Mouse (Mus musculus) limb, embryonic 12.5 days (tissue): ENCODE results near the gene Cxcl14. TPM values are rescaled to one million over a fixed set of nuclear protein-coding genes. Genes with fewer than 3 reads are reported as not detected.

Experiments
- ATAC-seq: fragments of 200-750 bp; cut with Nextera tagmentation; 2 replicates; pipeline ENCODE4 v1.8.0; 2017; ENCODE audit warnings: low read depth, moderate TSS enrichment; ENCODE audit not compliant: insufficient number of reproducible peaks, insufficient read depth, low FRiP score, low TSS enrichment
- H3K27ac ChIP-seq: fragments of 300-500 bp; sonication (generic); 2 replicates; pipeline ENCODE4 v1.5.1; 2016; ENCODE audit warnings: mild to moderate bottlenecking, moderate library complexity
- H3K27me3 ChIP-seq: fragments of 300-500 bp; sonication (generic); 2 replicates; pipeline ENCODE4 v1.6.1; 2016; ENCODE audit warnings: mild to moderate bottlenecking, moderate library complexity
- H3K36me3 ChIP-seq: fragments of 300-500 bp; sonication (generic); 2 replicates; pipeline ENCODE4 v1.6.1; 2016; ENCODE audit warnings: mild to moderate bottlenecking, moderate library complexity
- H3K4me1 ChIP-seq: fragments of 300-500 bp; sonication (generic); replicated peaks from 2 replicates; pipeline ENCODE4 v1.6.1; 2016
- H3K4me2 ChIP-seq: fragments of 300-500 bp; sonication (generic); 2 replicates; pipeline ENCODE4 v1.6.1; 2016; ENCODE audit warnings: mild to moderate bottlenecking, moderate library complexity
- H3K4me3 ChIP-seq: fragments of 300-500 bp; sonication (generic); replicated peaks from 2 replicates; pipeline ENCODE4 v1.5.1; 2016; ENCODE audit warnings: mild to moderate bottlenecking
- H3K9ac ChIP-seq: fragments of 300-500 bp; sonication (generic); replicated peaks from 2 replicates; pipeline ENCODE4 v1.6.1; 2016; ENCODE audit warnings: mild to moderate bottlenecking, moderate library complexity
- H3K9me3 ChIP-seq: fragments of 300-500 bp; sonication (generic); 2 replicates; pipeline ENCODE4 v1.6.1; 2016; ENCODE audit warnings: mild to moderate bottlenecking, moderate library complexity
- WGBS: fragments of 180-500 bp; shearing (Covaris S2); methylation state at CpG from one replicate; pipeline ENCODE4 v1.1.7; 2016; 5-methylcytosine and 5-hydroxymethylcytosine counted together
- polyA plus RNA-seq: library from polyadenylated mRNA; unstranded; fragments of >200 nt; fragmentation: Nextera tagmentation; extraction: Ambion mirVana; gene quantifications from 2 replicates; pipeline ENCODE4 v1.2.1, GENCODE M21; 2016

The Cxcl14 gene
- polyA plus RNA-seq, 1 experiment from 2014 or later, result 342 TPM

- 0 out of 2 replicates have a peak, but pooled peaks cover 3% of the 10 kb centered on the region for H3K27me3 ChIP-seq
- no peak overlapping the region for H3K4me2 ChIP-seq
- peak overlapping the region; percentile 35; the same call in 1 of the 2 replicates for H3K27ac ChIP-seq
- no peaks in the 10 kb centered on the region for H3K9me3 ChIP-seq
- H3K4me3 ChIP-seq, result no peak overlapping the region
- 75% methylated on average over 6 of the region's 6 CpGs for WGBS
- peaks cover 38% of the 10 kb centered on the region for H3K4me1 ChIP-seq
- H3K9ac ChIP-seq, result no peak overlapping the region
- H3K36me3 ChIP-seq, result no peaks in the 10 kb centered on the region
- no peak for ATAC-seq
These were observed 33.4 kb upstream of the Cxcl14 start for GRCm38 (mm10) chr13:56329769-56330168.

DNA sequence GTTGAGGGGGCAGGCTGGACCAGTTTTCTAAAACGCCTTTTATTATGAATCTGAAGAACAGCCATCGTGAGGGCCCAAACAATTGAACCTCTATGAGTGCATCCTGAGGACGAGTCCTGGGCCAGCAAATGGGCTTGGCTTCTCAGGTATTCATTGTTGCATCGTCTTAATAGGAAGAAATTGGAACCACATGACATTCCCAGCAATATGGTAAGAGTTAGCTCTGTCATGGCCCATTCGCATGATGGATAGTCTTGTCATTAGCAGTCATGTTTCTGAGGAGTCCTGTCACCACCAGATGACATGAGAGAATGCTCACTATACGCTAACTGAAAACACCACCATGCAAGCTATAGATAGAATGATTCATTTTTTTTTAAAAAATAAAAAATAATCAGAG, 32.8 kb upstream of the Cxcl14 start:
- no peak for ATAC-seq
- WGBS, result 54% methylated on average over 6 of the region's 6 CpGs
- H3K36me3 ChIP-seq, result no peaks in the 10 kb centered on the region
- H3K9me3 ChIP-seq, result no peaks in the 10 kb centered on the region
- H3K4me3 ChIP-seq, result no peak overlapping the region
- no peak overlapping the region for H3K4me2 ChIP-seq
- no peak overlapping the region for H3K27ac ChIP-seq
- 0 out of 2 replicates have a peak, but pooled peaks cover 3% of the 10 kb centered on the region for H3K27me3 ChIP-seq
- H3K4me1 ChIP-seq, result peaks cover 36% of the 10 kb centered on the region
- H3K9ac ChIP-seq, result no peak overlapping the region

GRCm38 (mm10) chr13:56327779-56328178, 31.4 kb upstream of the Cxcl14 start:
- H3K27ac ChIP-seq, result no peak overlapping the region
- ATAC-seq, result peak; percentile 60
- no peak overlapping the region for H3K9ac ChIP-seq
- H3K4me2 ChIP-seq, result no peak overlapping the region
- H3K4me1 ChIP-seq, result peaks cover 36% of the 10 kb centered on the region
- H3K36me3 ChIP-seq, result no peaks in the 10 kb centered on the region
- H3K27me3 ChIP-seq, result 0 out of 2 replicates have a peak, but pooled peaks cover 3% of the 10 kb centered on the region
- H3K4me3 ChIP-seq, result no peak overlapping the region
- no peaks in the 10 kb centered on the region for H3K9me3 ChIP-seq
- WGBS, result 18% methylated on average over 6 of the region's 6 CpGs

GRCm38 (mm10) chr13:56321635-56322034, 25.3 kb upstream of the Cxcl14 start:
- no peaks in the 10 kb centered on the region for H3K27me3 ChIP-seq
- 29% methylated on average over 7 of the region's 7 CpGs for WGBS
- peaks cover 52% of the 10 kb centered on the region for H3K4me1 ChIP-seq
- H3K4me3 ChIP-seq, result no peak overlapping the region
- ATAC-seq, result peak; percentile 44; the same call in 1 of the 2 replicates
- no peak overlapping the region for H3K4me2 ChIP-seq
- peak overlapping the region; percentile 88 for H3K27ac ChIP-seq
- no peaks in the 10 kb centered on the region for H3K36me3 ChIP-seq
- H3K9me3 ChIP-seq, result no peaks in the 10 kb centered on the region
- no peak overlapping the region for H3K9ac ChIP-seq

DNA sequence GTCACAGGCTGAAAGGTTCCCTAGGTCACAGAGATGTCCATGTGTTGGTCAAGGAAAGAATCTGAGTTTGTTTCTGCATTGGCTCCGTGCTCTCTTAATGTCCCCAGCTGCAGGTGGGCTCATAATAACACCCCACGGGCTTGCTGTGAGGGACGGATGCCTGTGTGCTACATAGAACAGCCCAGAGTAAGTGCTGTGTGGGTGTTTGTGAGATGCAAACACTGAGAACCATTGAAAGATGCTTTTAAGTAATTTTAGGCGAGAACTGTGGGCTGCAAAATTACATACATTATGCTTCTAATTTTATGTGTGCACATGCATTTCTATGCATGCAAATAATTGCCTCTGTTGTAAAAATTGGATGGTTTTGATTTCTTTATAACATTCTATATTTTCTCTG, 20.6 kb upstream of the Cxcl14 start:
- no peak for ATAC-seq

GRCm38 (mm10) chr13:56315201-56315600, 18.9 kb upstream of the Cxcl14 start:
- WGBS, result 14% methylated on average over 3 of the region's 3 CpGs
- 0 out of 2 replicates have a peak, but pooled peaks cover 5% of the 10 kb centered on the region for H3K9me3 ChIP-seq
- no peak overlapping the region for H3K4me3 ChIP-seq
- H3K4me1 ChIP-seq, result peaks cover 32% of the 10 kb centered on the region
- ATAC-seq, result peak; percentile 56; the same call in 1 of the 2 replicates
- H3K27ac ChIP-seq, result peak overlapping the region; percentile 75
- H3K36me3 ChIP-seq, result no peaks in the 10 kb centered on the region
- no peak overlapping the region for H3K9ac ChIP-seq
- no peak overlapping the region for H3K4me2 ChIP-seq
- H3K27me3 ChIP-seq, result no peaks in the 10 kb centered on the region

More for the DNA sequence above, 20.6 kb upstream of the Cxcl14 start:
- no peak overlapping the region for H3K4me2 ChIP-seq
- H3K27me3 ChIP-seq, result no peaks in the 10 kb centered on the region
- no peaks in the 10 kb centered on the region for H3K9me3 ChIP-seq
- no peak overlapping the region for H3K9ac ChIP-seq
- WGBS, result 38% methylated on average over 4 of the region's 4 CpGs
- no peak overlapping the region for H3K4me3 ChIP-seq
- no peak overlapping the region; the same call in 1 of the 2 replicates for H3K27ac ChIP-seq
- no peaks in the 10 kb centered on the region for H3K36me3 ChIP-seq
- H3K4me1 ChIP-seq, result peaks cover 49% of the 10 kb centered on the region

DNA sequence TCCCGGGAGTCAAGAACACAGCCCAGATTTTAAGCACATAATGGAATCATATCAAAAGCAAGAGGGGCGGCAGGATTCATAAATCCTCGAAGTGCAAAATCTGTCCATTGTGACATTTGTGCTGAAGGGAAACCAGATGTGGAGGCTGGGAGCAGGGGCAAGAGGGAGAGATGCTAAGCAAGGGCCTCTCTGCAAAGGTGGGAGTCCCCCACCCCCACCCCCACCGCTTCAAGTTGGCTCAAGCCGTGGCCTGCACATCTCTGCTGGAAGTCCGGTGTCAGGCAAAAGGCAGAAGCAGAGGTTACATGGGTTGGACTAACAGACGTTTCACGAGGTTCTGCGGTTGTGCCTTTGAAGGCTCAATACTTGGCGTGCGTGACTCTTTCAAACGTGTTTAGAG, 8.7 kb upstream of the Cxcl14 start:
- 25% methylated on average over 12 of the region's 12 CpGs for WGBS
- Histone ChIP-seq H3K9ac (no peak overlapping the region; the same call in 1 of the 2 replicates), H3K27ac (peak overlapping the region; percentile 93), H3K36me3 (no peaks in the 10 kb centered on the region), H3K9me3 (no peaks in the 10 kb centered on the region), H3K27me3 (no peaks in the 10 kb centered on the region), H3K4me3 (no peak overlapping the region), H3K4me2 (no peak overlapping the region), H3K4me1 (peaks cover 44% of the 10 kb centered on the region)
- no peak for ATAC-seq

DNA sequence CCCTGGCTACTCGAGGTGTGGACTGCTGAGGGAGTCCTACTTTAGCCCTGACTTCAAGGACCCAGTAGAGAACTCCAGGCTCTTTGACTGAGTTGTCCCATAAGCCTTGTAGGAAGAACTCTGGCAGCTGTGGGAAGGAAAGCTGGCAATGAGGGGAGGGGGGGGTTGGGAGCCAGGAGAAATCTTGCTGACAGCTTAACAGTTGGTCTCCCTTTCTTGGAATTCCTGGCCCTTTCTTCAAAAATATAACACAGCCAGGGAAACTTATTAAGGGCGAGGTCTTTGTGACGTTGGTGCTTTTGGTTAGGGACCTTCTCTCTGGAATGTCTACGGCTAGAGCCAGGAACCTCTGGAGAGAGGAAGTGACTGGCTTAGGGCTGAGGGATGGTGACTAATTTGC, 8.1 kb upstream of the Cxcl14 start:
- Histone ChIP-seq H3K4me1 (peaks cover 44% of the 10 kb centered on the region), H3K4me3 (no peak overlapping the region), H3K27me3 (no peaks in the 10 kb centered on the region), H3K9me3 (no peaks in the 10 kb centered on the region), H3K4me2 (no peak overlapping the region), H3K9ac (no peak overlapping the region), H3K36me3 (no peaks in the 10 kb centered on the region), H3K27ac (peak overlapping the region; percentile 93)
- no peak for ATAC-seq
- WGBS, result 46% methylated on average over 4 of the region's 4 CpGs

DNA sequence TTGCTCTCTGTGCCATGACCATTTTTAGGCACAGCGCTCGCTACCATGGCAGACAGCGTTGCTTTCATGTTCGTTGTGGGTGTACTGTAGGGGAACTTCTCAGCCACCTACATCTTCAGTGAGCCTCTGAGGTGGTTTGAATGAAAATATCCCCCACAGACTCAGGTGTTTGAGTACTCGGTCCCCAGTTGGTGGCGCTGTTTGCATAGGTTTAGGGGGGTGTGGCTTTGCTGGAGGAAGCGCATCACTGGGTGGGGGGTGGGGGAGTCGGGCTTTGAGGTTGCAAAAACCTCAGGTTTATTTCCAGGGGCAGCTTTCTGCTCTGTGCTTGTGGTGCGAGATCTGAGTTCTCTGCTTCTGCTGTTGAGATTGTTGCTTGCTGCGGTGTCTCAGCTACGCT, 3.0 kb upstream of the Cxcl14 start:
- H3K27me3 ChIP-seq, result peaks cover 37% of the 10 kb centered on the region
- H3K4me3 ChIP-seq, result no peak overlapping the region
- H3K4me2 ChIP-seq, result no peak overlapping the region
- no peaks in the 10 kb centered on the region for H3K9me3 ChIP-seq
- H3K27ac ChIP-seq, result no peak overlapping the region
- 90% methylated on average over 11 of the region's 11 CpGs for WGBS
- peaks cover 35% of the 10 kb centered on the region for H3K4me1 ChIP-seq
- H3K9ac ChIP-seq, result no peak overlapping the region
- H3K36me3 ChIP-seq, result no peaks in the 10 kb centered on the region
- no peak for ATAC-seq

GRCm38 (mm10) chr13:56296659-56297020, 289 bp upstream of the Cxcl14 start:
- H3K9me3 ChIP-seq, result no peaks in the 10 kb centered on the region
- H3K4me1 ChIP-seq, result peaks cover 50% of the 10 kb centered on the region
- peak overlapping the region; percentile 93 for H3K9ac ChIP-seq
- H3K27me3 ChIP-seq, result peaks cover 51% of the 10 kb centered on the region
- peak overlapping the region; percentile 94 for H3K4me2 ChIP-seq
- H3K36me3 ChIP-seq, result peaks cover 22% of the 10 kb centered on the region
- peak overlapping the region; percentile 73 for H3K4me3 ChIP-seq
- H3K27ac ChIP-seq, result peak overlapping the region; percentile 82; the same call in 1 of the 2 replicates
- ATAC-seq, result 0 out of 2 replicates have a peak, but pooled peaks have one; percentile 8
- WGBS, result 7% methylated on average over 8 of the region's 8 CpGs

- ATAC-seq, result no peak
- WGBS, result 2% methylated on average over 13 of the region's 13 CpGs
- peaks cover 33% of the 10 kb centered on the region for H3K36me3 ChIP-seq
- peak overlapping the region; percentile 73 for H3K4me3 ChIP-seq
- H3K4me1 ChIP-seq, result peaks cover 57% of the 10 kb centered on the region
- H3K9me3 ChIP-seq, result no peaks in the 10 kb centered on the region
- H3K9ac ChIP-seq, result peak overlapping the region; percentile 93
- peak overlapping the region; percentile 94 for H3K4me2 ChIP-seq
- H3K27ac ChIP-seq, result peak overlapping the region; percentile 82
- peaks cover 51% of the 10 kb centered on the region for H3K27me3 ChIP-seq
These were observed 787 bp downstream of the Cxcl14 start for GRCm38 (mm10) chr13:56295586-56295942.

DNA sequence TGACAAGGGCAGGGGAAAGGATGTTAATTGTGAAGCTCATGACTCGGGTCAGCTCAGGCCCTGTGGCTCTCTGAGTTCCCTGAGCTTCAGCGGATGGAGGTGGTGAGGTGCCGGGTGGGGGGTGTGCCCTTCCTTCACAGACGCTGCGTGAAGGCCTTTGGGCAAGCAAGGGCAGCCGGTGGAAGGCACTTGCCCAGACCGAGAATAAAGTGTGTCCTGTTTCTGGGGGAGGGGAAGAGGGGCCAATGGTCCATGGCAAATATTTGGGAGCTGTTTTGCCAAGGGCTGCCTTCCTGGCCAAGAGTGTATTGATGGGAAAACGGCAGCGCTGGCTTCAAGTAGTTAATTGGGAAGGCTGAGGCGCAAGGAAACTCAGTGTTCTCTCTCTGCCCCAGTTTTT, 1.4 kb downstream of the Cxcl14 start:
- Histone ChIP-seq H3K4me1 (peaks cover 64% of the 10 kb centered on the region), H3K27me3 (peaks cover 51% of the 10 kb centered on the region), H3K9me3 (no peaks in the 10 kb centered on the region), H3K4me3 (peak overlapping the region; percentile 73), H3K36me3 (peaks cover 35% of the 10 kb centered on the region), H3K4me2 (peak overlapping the region; percentile 94), H3K9ac (peak overlapping the region; percentile 93), H3K27ac (peak overlapping the region; percentile 82)
- 3% methylated on average over 10 of the region's 10 CpGs for WGBS
- ATAC-seq, result no peak
